Mouse (Mus musculus) thymus, adult 2 months (tissue): ENCODE measurements around the gene Sh3d21. TPM values are rescaled to one million over a fixed set of nuclear protein-coding genes. Genes with fewer than 3 reads are reported as not detected.

ENCODE experiments used
- DNase-seq: peaks from one replicate; pipeline ENCODE4 v3.0.0; 2021
- H3K27ac ChIP-seq: fragments of 200-500 bp; 2 replicates; pipeline ENCODE4 v1.5.1; 2012; ENCODE audit warnings: low read length, control low read depth; ENCODE audit not compliant: control insufficient read depth, insufficient read depth
- H3K27me3 ChIP-seq: fragments of 200-500 bp; 2 replicates; pipeline ENCODE4 v1.6.1; 2012; ENCODE audit warnings: mild to moderate bottlenecking, low read length, moderate library complexity, mixed read lengths; ENCODE audit not compliant: control insufficient read depth, insufficient read depth
- H3K36me3 ChIP-seq: fragments of 200-500 bp; 2 replicates; pipeline ENCODE4 v1.6.1; 2012; ENCODE audit warnings: mild to moderate bottlenecking, low read length, moderate library complexity; ENCODE audit not compliant: control insufficient read depth, insufficient read depth
- H3K4me1 ChIP-seq: fragments of 200-500 bp; replicated peaks from 2 replicates; pipeline ENCODE4 v1.6.1; 2012; ENCODE audit warnings: low read length; ENCODE audit not compliant: control insufficient read depth, insufficient read depth
- H3K4me3 ChIP-seq: fragments of 200-500 bp; 2 replicates; pipeline ENCODE4 v1.5.1; 2012; ENCODE audit warnings: mild to moderate bottlenecking, low read length, control low read depth, moderate library complexity; ENCODE audit not compliant: control insufficient read depth, insufficient read depth
- CTCF ChIP-seq: fragments of 200-500 bp; IDR thresholded peaks from 2 replicates; pipeline ENCODE4 v1.5.1; 2012; ENCODE audit warnings: mild to moderate bottlenecking, control low read depth, low read length, moderate library complexity, borderline replicate concordance; ENCODE audit not compliant: control insufficient read depth, poor library complexity, insufficient read depth; ENCODE audit errors: extremely low read depth
- POLR2A ChIP-seq: fragments of 200-500 bp; IDR thresholded peaks from 2 replicates; pipeline ENCODE4 v1.6.1; 2012; ENCODE audit warnings: mild to moderate bottlenecking, low read length, control low read depth, moderate library complexity; ENCODE audit not compliant: control insufficient read depth, poor library complexity, insufficient read depth; ENCODE audit errors: extremely low read depth
- WGBS: fragments of 180-500 bp; shearing (Covaris S2); methylation state at CpG from one replicate; pipeline ENCODE4 v1.1.7; 2018; 5-methylcytosine and 5-hydroxymethylcytosine counted together
- polyA plus RNA-seq: library from polyadenylated mRNA; depleted of rRNA; stranded (reverse); fragments of >200 nt; gene quantifications from 2 replicates; pipeline ENCODE4 v1.2.3, GENCODE M21; 2012

The Sh3d21 gene
- polyA plus RNA-seq, 1 experiment = 1.2 TPM

DNA sequence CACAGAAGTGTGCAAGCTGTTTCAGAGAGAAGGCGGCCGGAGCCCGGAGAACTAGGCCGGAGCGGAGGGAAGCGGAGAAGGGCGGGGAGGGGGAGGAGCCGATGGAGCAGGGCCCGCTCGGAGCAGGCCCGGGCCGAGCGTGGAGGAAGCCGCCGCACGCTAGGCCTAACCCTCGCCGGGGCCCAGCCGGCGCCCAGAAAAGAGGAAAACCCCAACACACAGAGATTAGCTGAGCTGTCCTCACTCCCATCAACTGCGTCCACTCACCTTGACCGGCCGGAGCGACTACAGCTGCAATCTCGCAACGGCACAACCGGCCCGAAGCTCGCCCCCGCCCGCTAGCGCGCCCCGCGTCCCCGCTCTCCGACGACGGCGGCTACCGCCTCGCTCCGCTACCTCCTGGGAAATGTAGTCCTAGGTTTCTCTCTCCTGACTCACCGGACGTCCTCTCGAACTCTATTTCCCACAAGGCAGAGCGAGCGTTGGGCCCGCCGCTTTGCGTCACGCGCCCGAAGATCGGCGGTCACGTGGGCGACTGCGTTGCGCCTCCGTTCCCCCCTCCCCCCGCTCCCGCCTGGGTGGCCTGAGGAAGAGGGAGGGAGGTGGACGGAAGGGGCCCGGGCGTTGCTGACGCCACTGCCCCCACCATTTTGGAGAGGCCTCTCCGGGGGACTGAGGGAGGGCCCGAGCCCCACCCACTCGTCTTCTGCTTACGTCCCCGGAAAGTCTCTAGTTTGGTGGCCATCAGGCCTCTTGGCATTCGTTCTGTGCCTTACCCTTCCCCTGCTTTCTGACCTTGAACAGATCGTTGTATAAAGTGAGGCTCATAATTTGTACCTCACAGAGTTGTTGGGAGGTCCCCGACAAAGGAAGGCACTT, 39.3 kb upstream of the Sh3d21 start, which contains the start of gene Thrap3:
Thrap3 (minus strand) TSS at position 458 of the 879 bp plus-strand sequence.
- Histone ChIP-seq H3K36me3 (no peaks in the 10 kb centered on the region), H3K27me3 (no peaks in the 10 kb centered on the region), H3K27ac (peak within 1 kb of the TSS; percentile 77), H3K4me1 (peaks cover 25% of the 10 kb centered on the region), H3K4me3 (peak within 1 kb of the TSS; percentile 69)
- peak; percentile 97 for DNase-seq
- TF ChIP-seq CTCF (peak; percentile 33; the same call in 1 of the 2 replicates), POLR2A (peak; percentile 87; the same call in 1 of the 2 replicates)
- under 1% methylated on average over 73 of the region's 75 CpGs for WGBS

DNA sequence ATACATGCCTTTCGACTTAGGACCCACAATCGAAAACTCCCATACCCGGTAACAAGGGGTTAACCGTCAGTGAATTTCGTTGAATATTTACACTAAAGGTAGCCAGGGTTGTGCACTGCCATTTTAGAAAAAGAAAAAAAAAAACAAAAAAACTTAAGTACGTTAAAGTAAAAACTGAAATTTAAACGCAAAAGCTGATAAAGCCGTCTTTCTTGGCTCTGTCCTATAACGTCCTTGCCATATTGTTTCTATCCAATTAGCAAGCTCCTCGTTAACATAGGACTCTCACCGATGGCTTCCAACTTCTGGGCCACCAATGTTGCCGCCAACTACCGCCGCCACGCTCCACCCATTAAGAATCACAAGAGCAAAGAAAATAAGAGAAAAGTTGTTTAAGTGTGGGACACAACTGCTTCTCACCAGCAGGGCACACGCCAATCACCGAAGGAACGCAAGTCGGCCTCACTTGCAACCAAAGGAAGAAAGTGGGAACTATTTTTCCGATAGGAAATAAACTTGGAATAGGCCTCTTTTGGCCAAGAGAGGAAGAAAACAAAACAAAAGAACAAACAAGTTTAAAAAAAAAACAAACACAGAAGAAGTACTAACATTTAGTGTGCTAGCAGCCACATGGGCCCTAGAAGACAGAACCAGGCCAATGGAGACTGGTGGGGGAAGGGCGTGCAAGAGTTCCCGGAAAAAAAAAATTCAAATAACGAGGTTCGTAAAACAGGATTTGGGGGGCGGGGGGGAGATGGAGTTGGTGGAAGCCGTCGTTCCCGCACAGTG, 38.4 kb upstream of the Sh3d21 start:
- Histone ChIP-seq H3K27ac (peak overlapping the region; percentile 77), H3K4me3 (peak overlapping the region; percentile 69), H3K27me3 (no peaks in the 10 kb centered on the region), H3K4me1 (peaks cover 23% of the 10 kb centered on the region), H3K36me3 (no peaks in the 10 kb centered on the region)
- under 1% methylated on average over 28 of the region's 28 CpGs for WGBS
- TF ChIP-seq CTCF (no peak), POLR2A (no peak)
- peak; percentile 39 for DNase-seq

DNA sequence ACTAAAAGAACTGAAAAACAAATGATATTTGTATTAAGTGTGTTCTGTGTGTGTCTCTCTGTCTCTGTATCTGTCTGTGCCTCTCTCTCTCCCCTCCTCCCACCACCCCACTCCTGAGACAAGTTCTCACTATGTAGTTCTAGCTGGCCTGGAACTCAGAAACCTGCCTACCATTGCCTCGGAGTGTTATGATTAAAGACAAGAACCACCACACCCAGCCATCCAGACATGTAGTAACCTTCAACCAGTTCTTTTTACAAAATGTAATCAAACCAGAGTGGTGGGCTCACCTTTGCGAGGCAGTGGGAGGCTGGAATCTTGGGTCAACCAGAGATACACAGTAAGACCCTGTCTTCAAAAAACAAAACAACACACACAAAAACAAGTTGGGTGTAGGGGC, 37.4 kb upstream of the Sh3d21 start:
- peaks cover 23% of the 10 kb centered on the region for H3K4me1 ChIP-seq
- no peak for DNase-seq
- 37% methylated on average over 2 of the region's 2 CpGs for WGBS

DNA sequence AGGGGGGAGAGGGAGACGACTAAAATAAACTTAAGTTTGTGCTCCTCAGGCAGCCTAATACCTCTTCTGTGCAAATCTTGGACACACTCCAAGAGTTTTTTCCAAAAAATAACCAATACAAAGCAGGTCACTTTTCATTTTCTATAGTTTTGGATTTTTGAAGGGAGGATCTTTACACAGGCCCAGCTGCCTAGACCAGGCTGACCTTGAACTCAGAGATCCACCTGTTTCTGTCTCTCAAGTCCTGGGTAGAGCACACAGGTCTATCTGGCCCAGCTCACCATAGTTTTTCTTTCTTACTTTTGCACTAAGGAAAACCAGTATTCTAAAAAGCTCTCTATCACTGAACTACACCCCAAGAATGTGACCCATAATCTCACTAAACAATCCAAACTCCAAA, 36.7 kb upstream of the Sh3d21 start:
- TF ChIP-seq CTCF (no peak), POLR2A (no peak)
- H3K27me3 ChIP-seq = no peaks in the 10 kb centered on the region
- H3K4me1 ChIP-seq = peaks cover 23% of the 10 kb centered on the region
- H3K4me3 ChIP-seq = no peak overlapping the region
- no peaks in the 10 kb centered on the region for H3K36me3 ChIP-seq
- no peak for DNase-seq
- WGBS = 55% methylated on average over 1 of the region's 1 CpGs
- H3K27ac ChIP-seq = no peak overlapping the region

More for the DNA sequence above, 37.4 kb upstream of the Sh3d21 start:
- no peaks in the 10 kb centered on the region for H3K36me3 ChIP-seq
- no peak overlapping the region for H3K4me3 ChIP-seq
- no peaks in the 10 kb centered on the region for H3K27me3 ChIP-seq
- TF ChIP-seq CTCF = no peak
- no peak for TF ChIP-seq POLR2A
- H3K27ac ChIP-seq = no peak overlapping the region

DNA sequence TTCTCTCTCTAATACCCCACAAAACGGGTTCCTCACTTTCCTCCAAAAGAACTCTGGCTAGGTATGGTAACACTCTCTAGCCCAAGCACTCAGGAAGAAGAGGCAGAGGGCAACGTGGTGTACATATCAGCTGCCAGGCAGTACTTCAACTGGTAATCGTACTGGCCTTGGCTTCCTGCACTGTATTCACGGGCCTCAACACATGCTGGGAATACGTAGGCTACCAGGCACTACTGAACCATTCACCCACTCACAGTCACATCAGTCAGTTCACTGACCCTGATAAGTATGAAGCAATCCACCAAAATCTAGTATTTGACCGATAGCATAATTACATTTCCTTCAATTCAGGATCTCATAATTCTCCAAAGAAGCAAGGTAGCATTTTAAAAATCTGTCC, 36.3 kb upstream of the Sh3d21 start:
- Histone ChIP-seq H3K4me1 (peaks cover 22% of the 10 kb centered on the region), H3K27me3 (no peaks in the 10 kb centered on the region), H3K27ac (no peak overlapping the region), H3K36me3 (no peaks in the 10 kb centered on the region), H3K4me3 (no peak overlapping the region)
- 51% methylated on average over 6 of the region's 6 CpGs for WGBS
- no peak for DNase-seq
- no peak for TF ChIP-seq CTCF
- no peak for TF ChIP-seq POLR2A

DNA sequence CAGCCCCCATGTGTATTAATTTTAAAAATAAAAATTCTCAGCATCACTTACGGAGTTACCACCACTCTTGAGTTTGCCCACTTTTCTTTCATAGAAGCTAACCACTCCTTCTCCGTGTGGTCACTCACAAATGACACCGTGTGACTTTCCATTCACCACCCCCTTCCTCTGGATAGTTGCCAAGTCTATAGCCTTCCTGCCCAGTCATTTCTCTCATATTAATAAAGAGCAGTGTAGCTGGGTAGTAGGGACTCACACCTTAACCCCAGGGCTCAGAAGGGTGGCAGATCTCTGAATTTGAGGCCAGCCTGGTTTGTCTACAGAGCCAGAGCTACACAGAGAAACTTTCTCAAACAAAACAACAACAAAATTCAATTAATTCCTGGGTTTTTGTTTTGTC, 34.2 kb upstream of the Sh3d21 start:
- Histone ChIP-seq H3K27ac (no peak overlapping the region), H3K36me3 (peaks cover 16% of the 10 kb centered on the region), H3K4me1 (peaks cover 11% of the 10 kb centered on the region), H3K4me3 (no peak overlapping the region), H3K27me3 (no peaks in the 10 kb centered on the region)
- TF ChIP-seq CTCF (no peak), POLR2A (no peak)
- no peak for DNase-seq
- 63% methylated on average over 3 of the region's 3 CpGs for WGBS
